Mouse (Mus musculus): ENCODE data around the gene Gm10770. TPM values are rescaled to one million over a fixed set of nuclear protein-coding genes. Genes with fewer than 3 reads are reported as not detected.
"Not testable (repeated sequence)": the region's sequence is repeated elsewhere in the genome, so short reads cannot be mapped to it uniquely, and the experiment has no call there.

Gene Gm10770
- not detected in 2 replicates for total RNA-seq (2017)

GRCm38 (mm10) chr2:150179579-150179978 is at the start of gene Gm10770:
Gene Gm10770, minus strand, starts transcription at chr2:150179679.
- not testable (repeated sequence) for ATAC-seq (replicated peaks; ENCODE audit: low read depth, poor library complexity, severe bottlenecking)

DNA sequence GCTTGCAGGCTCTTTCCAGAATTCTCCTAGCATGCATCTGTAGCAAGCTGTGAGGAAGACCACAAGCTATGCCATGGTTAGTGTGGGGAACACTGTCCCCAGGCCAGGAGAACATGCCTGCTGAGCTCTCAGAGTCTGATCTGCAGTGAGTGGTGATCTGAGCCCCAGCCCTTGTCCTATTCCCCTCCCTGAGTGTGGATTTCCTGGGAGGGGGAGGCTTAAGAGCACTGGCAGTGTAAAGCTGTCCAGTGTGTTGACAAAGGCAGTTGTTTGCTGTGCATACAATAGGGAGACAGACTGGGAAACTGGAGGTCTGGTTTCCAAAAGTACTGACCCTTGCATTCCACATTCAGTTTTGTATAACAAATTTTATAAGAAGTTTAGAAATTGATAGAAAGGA is 43.8 kb upstream of the Gm10770 start:
- not testable (repeated sequence) for ATAC-seq (replicated peaks; ENCODE audit: low read depth, poor library complexity, severe bottlenecking)

- not testable (repeated sequence) for ATAC-seq (replicated peaks; ENCODE audit: low read depth, poor library complexity, severe bottlenecking)
Observed at GRCm38 (mm10) chr2:150218363-150218725, 38.9 kb upstream of the Gm10770 start.

DNA sequence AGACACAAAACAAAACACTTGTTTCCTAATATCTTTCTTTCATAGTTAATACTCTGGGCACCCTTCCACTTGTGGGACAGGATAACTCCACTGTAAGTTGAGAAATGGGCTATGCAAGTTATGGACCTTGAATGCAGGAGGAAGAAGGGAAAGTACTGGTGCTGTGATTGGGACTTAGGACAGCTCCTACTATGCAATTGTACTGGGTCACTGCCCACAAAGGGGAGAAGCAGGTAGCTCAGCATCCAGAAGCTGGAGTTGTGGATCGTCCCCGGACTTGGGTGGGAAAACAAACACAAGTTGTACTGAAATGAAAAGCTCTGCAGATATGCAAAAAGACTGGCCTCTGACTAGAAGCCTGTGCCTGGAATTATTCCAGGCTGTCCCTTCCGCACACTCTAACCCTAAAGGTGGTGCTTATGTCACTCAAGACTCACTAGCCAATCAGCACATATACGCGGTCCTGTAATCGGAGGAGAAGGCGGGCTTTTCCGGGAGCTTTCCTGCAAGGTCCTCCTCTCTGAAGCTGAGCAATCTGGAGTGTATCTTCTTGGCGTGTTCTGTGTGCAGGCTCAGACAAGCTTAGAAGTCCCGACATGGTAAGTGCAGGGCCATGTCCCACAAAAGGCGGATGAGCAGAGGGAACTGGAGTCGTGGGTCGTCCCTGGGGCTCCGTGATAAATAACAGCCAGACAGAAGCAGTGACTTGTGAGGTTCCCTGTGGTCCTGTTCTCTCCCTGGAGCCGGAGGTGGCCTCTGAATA is 38.3 kb upstream of the Gm10770 start, which contains the start of gene Zfp937:
TSS of gene Zfp937 (plus strand) at position 474 of the 763 bp plus-strand sequence.
- peak; percentile 99 for ATAC-seq (replicated peaks; ENCODE audit: low read depth, poor library complexity, severe bottlenecking)

GRCm38 (mm10) chr2:150181570-150181999 is 2.1 kb upstream of the Gm10770 start, which contains the start of gene Gm14139:
Gene Gm14139, plus strand, starts transcription at chr2:150181755.
- not testable (repeated sequence) for ATAC-seq (replicated peaks; ENCODE audit: low read depth, poor library complexity, severe bottlenecking)

DNA sequence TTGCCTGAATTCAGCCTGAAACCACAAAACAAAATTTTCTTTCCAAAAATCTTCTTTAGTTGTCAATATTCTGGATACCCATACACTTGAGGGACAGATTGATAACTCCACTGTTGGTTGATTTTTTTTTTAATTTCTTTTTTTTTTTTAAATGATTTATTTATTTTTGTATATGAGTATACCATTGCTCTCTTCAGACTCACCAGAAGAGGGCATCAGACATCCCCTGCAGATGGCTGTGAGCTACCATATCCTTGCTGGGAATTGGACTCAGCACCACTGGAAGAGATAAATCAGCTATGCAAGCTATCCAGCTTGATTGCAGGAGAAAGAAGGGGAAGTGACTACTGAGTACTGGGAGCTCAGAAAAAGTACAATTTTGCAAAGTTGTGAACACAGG is 1.6 kb upstream of the Gm10770 start:
- ATAC-seq (replicated peaks; ENCODE audit: low read depth, poor library complexity, severe bottlenecking), result not testable (repeated sequence)

GRCm38 (mm10) chr2:150173833-150174232 is 5.6 kb downstream of the Gm10770 start:
- ATAC-seq (replicated peaks; ENCODE audit: low read depth, poor library complexity, severe bottlenecking), result no peak

GRCm38 (mm10) chr2:150166703-150167102 is 12.8 kb downstream of the Gm10770 start:
- no peak for ATAC-seq (replicated peaks; ENCODE audit: low read depth, poor library complexity, severe bottlenecking)

DNA sequence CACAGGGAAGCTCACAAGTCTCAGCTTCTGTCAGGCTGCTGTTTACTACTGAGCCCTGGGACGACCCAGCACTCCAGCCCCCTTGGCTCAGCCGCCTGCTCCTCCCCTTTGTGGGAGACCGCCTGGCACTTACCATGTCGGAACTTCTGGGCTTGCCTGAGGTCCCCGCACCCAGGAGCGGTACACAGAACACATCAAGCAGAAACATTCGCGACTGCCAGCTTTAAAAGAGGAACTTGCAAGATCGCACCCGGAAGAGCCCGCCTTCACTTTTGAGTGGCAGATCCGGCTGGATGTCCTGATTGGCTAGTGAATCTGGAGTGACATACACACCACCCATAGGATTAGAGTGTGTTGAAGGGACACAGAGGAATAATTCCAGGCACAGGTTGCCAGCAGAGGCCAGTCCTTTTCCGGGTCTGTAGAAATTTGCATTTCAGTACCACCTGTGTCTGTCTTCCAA is 43.0 kb downstream of the Gm10770 start, which contains the start of gene Zfp120:
TSS of gene Zfp120 (minus strand) at position 274 of the 463 bp plus-strand sequence.
- peak; percentile 96 for ATAC-seq (replicated peaks; ENCODE audit: low read depth, poor library complexity, severe bottlenecking)

GRCm38 (mm10) chr2:150132773-150133172 is 46.7 kb downstream of the Gm10770 start:
- no peak for ATAC-seq (replicated peaks; ENCODE audit: low read depth, poor library complexity, severe bottlenecking)

GRCm38 (mm10) chr2:150132002-150132401 is 47.5 kb downstream of the Gm10770 start:
- ATAC-seq (replicated peaks; ENCODE audit: low read depth, poor library complexity, severe bottlenecking), result not testable (repeated sequence)

Other genes starting within 250 kb of the Gm10770 start
- 23.1 and 24.7 TPM in 2 replicates for gene Zfp120, start 43.0 kb downstream of the Gm10770 start, total RNA-seq (2017)
- not detected in 2 replicates for gene Gm14139, start 2.1 kb upstream of the Gm10770 start, total RNA-seq (2017)
- gene Zfp937, start 38.4 kb upstream of the Gm10770 start, total RNA-seq (2017), result 4.7 and 5.5 TPM in 2 replicates
- gene Gm21994, start 75.9 kb upstream of the Gm10770 start, total RNA-seq (2017), result 6.7 and 15.1 TPM in 2 replicates
- gene Gm14124, start 77.8 kb upstream of the Gm10770 start, total RNA-seq (2017), result not detected in 2 replicates
- 10.5 and 15.8 TPM in 2 replicates for gene Gm10130, start 144.0 kb upstream of the Gm10770 start, total RNA-seq (2017)
- gene 3300002I08Rik, start 183.1 kb upstream of the Gm10770 start, total RNA-seq (2017), result 3.9 and 12.6 TPM in 2 replicates

Data from common myeloid progenitor, adult 5-6 weeks (primary cell).